Mouse (Mus musculus): ENCODE measurements around the gene Jmjd4. TPM values are rescaled to one million over a fixed set of nuclear protein-coding genes. Genes with fewer than 3 reads are reported as not detected.

Gene Jmjd4
- polyA plus RNA-seq, 1 experiment from 2014 or later, result 13.9 TPM

GRCm38 (mm10) chr11:59429959-59430358, 19.9 kb upstream of the Jmjd4 start:
- Histone ChIP-seq H3K4me1 (no peaks in the 10 kb centered on the region), H3K9ac (replicated peaks) (no peak overlapping the region), H3K9me3 (no peaks in the 10 kb centered on the region), H3K27ac (replicated peaks) (no peak overlapping the region), H3K27me3 (no peaks in the 10 kb centered on the region), H3K4me2 (replicated peaks) (no peak overlapping the region), H3K4me3 (no peak overlapping the region), H3K36me3 (peaks cover 59% of the 10 kb centered on the region)
- no peak for ATAC-seq (replicated peaks)
- 80% methylated on average over 1 of the region's 1 CpGs for WGBS

- Histone ChIP-seq H3K4me2 (replicated peaks) (no peak overlapping the region), H3K36me3 (peaks cover 56% of the 10 kb centered on the region), H3K4me1 (no peaks in the 10 kb centered on the region), H3K27ac (replicated peaks) (no peak overlapping the region), H3K9ac (replicated peaks) (no peak overlapping the region), H3K4me3 (no peak overlapping the region), H3K27me3 (no peaks in the 10 kb centered on the region), H3K9me3 (no peaks in the 10 kb centered on the region)
- ATAC-seq (replicated peaks), result no peak
- 76% methylated on average over 3 of the region's 3 CpGs for WGBS
Observed at GRCm38 (mm10) chr11:59432261-59432660, 17.6 kb upstream of the Jmjd4 start.

DNA sequence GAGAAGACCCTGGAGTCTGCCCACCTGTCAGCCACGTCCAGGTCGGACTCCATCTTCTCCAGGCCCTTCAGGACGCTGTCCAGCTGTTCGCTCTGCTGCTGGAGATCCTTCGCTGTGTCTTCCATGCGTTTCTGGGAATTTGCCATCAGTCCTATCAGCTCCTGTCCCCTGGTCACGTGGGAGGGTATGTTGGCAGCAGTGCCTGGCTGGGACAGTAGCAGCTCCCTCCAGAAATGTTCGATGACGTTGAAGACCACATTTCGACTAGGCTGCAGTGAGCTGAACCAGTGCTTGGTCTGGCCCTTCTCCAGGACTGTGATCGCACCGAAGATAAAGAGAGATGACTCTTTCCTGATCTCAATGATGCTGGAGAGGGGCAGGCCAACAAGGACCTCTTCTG, 11.9 kb upstream of the Jmjd4 start:
- Histone ChIP-seq H3K4me3 (no peak overlapping the region), H3K27ac (replicated peaks) (no peak overlapping the region), H3K4me2 (replicated peaks) (no peak overlapping the region), H3K36me3 (peaks cover 34% of the 10 kb centered on the region), H3K4me1 (no peaks in the 10 kb centered on the region), H3K9me3 (no peaks in the 10 kb centered on the region), H3K27me3 (no peaks in the 10 kb centered on the region), H3K9ac (replicated peaks) (no peak overlapping the region)
- WGBS, result 98% methylated on average over 12 of the region's 12 CpGs
- no peak for ATAC-seq (replicated peaks)

DNA sequence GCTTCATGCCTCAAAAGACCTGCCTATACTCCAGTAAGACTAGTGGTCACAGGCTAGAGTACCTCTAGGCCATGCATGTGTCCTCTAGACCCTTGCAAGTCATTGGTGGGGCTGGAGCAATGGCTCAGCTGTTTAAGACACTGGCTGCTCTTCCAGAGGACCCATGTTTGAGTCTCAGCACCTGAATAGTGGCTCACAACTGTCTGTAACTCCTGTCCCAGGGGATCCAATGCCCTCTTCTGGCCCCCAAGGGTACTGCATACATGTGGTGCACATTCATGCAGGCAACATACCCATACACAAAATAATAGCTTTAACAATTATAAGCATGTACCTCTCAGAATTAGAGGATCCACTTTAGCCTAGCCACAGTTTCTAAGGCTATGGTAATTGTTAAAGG, 6.7 kb upstream of the Jmjd4 start:
- Histone ChIP-seq H3K9me3 (no peaks in the 10 kb centered on the region), H3K4me1 (0 out of 2 replicates have a peak, but pooled peaks cover 3% of the 10 kb centered on the region), H3K36me3 (peaks cover 5% of the 10 kb centered on the region), H3K27ac (replicated peaks) (no peak overlapping the region), H3K4me3 (no peak overlapping the region), H3K4me2 (replicated peaks) (no peak overlapping the region), H3K9ac (replicated peaks) (no peak overlapping the region), H3K27me3 (no peaks in the 10 kb centered on the region)
- no peak for ATAC-seq (replicated peaks)

DNA sequence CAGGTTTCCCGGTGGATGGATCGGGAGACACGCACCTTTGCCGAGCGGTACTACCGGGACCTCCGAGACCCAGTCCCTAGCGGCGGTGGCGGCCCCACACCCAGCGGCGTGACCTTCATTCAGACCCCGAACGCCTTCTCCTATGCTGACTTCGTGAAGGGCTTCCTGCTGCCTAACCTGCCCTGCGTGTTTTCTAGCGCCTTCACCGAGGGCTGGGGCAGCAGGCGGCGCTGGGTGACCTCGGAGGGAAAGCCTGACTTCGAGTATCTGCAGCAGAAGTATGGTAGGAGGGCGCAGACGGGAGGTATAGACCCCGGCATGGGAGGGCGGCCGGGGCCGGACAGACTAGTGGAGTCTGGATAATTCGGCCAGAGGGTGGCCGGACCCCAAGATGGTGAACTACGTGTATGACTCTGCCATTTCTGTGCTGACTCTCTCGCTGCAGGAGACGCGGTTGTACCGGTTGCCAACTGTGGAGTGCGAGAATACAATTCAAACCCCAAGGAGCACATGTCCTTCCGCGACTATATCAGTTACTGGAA, 456 bp downstream of the Jmjd4 start:
- H3K27ac ChIP-seq (replicated peaks), result peak overlapping the region; percentile 86; the same call in 1 of the 2 replicates
- under 1% methylated on average over 38 of the region's 38 CpGs for WGBS
- no peaks in the 10 kb centered on the region for H3K27me3 ChIP-seq

GRCm38 (mm10) chr11:59451086-59451485, 1.2 kb downstream of the Jmjd4 start, which contains the start of gene Snap47:
Snap47 (minus strand) TSS chr11:59451186.
- Histone ChIP-seq H3K9me3 (no peaks in the 10 kb centered on the region), H3K36me3 (peaks cover 31% of the 10 kb centered on the region), H3K4me1 (peaks cover 30% of the 10 kb centered on the region), H3K4me2 (replicated peaks) (peak within 1 kb of the TSS; percentile 97), H3K27ac (replicated peaks) (peak within 1 kb of the TSS; percentile 86; the same call in 1 of the 2 replicates), H3K9ac (replicated peaks) (peak within 1 kb of the TSS; percentile 74), H3K27me3 (no peaks in the 10 kb centered on the region), H3K4me3 (peak within 1 kb of the TSS; percentile 87)
- 90% methylated on average over 4 of the region's 4 CpGs for WGBS
- no peak for ATAC-seq (replicated peaks)

More for the DNA sequence above, 456 bp downstream of the Jmjd4 start:
- Histone ChIP-seq H3K4me3 (peak overlapping the region; percentile 87), H3K9ac (replicated peaks) (peak overlapping the region; percentile 74), H3K36me3 (peaks cover 28% of the 10 kb centered on the region), H3K4me2 (replicated peaks) (peak overlapping the region; percentile 97), H3K4me1 (peaks cover 30% of the 10 kb centered on the region), H3K9me3 (no peaks in the 10 kb centered on the region)
- ATAC-seq (replicated peaks), result peak; percentile 78

- Histone ChIP-seq H3K36me3 (peaks cover 55% of the 10 kb centered on the region), H3K4me3 (no peak overlapping the region), H3K27me3 (no peaks in the 10 kb centered on the region), H3K9me3 (no peaks in the 10 kb centered on the region), H3K4me1 (0 out of 2 replicates have a peak, but pooled peaks cover 3% of the 10 kb centered on the region), H3K27ac (replicated peaks) (no peak overlapping the region), H3K4me2 (replicated peaks) (no peak overlapping the region), H3K9ac (replicated peaks) (no peak overlapping the region)
- WGBS, result 88% methylated on average over 2 of the region's 2 CpGs
- no peak for ATAC-seq (replicated peaks)
Observed at GRCm38 (mm10) chr11:59456346-59456745, 6.5 kb downstream of the Jmjd4 start.

DNA sequence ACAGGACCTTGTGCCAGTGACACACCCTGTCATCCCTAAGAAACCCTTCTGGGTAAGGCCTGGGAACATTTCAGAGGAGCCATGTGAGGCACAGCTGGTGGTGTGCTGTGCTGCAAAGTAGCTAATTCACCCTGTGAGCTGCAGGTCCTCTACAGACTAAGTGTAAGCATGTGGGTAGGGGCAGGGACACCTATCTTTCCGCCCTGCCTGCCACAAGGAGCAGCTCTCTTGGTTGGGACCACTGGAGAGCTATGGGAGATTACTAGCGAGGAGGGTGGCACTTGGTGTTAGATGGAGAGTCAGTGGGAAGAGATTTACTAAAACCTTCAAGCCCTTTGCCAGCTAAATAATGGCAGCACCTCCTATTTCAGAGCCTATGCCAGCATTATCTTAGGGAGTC, 7.0 kb downstream of the Jmjd4 start:
- Histone ChIP-seq H3K36me3 (peaks cover 59% of the 10 kb centered on the region), H3K9me3 (no peaks in the 10 kb centered on the region), H3K9ac (replicated peaks) (no peak overlapping the region), H3K4me3 (no peak overlapping the region), H3K27ac (replicated peaks) (no peak overlapping the region), H3K4me2 (replicated peaks) (no peak overlapping the region), H3K27me3 (no peaks in the 10 kb centered on the region), H3K4me1 (no peaks in the 10 kb centered on the region)
- no peak for ATAC-seq (replicated peaks)
- WGBS, result 95% methylated on average over 2 of the region's 2 CpGs

- Histone ChIP-seq H3K9ac (replicated peaks) (no peak overlapping the region), H3K4me2 (replicated peaks) (no peak overlapping the region), H3K4me1 (no peaks in the 10 kb centered on the region), H3K36me3 (peaks cover 68% of the 10 kb centered on the region), H3K27ac (replicated peaks) (no peak overlapping the region), H3K9me3 (peaks cover 15% of the 10 kb centered on the region), H3K27me3 (no peaks in the 10 kb centered on the region), H3K4me3 (no peak overlapping the region)
- no peak for ATAC-seq (replicated peaks)
- 60% methylated on average over 5 of the region's 5 CpGs for WGBS
Observed at GRCm38 (mm10) chr11:59458973-59459372, 9.1 kb downstream of the Jmjd4 start.

DNA sequence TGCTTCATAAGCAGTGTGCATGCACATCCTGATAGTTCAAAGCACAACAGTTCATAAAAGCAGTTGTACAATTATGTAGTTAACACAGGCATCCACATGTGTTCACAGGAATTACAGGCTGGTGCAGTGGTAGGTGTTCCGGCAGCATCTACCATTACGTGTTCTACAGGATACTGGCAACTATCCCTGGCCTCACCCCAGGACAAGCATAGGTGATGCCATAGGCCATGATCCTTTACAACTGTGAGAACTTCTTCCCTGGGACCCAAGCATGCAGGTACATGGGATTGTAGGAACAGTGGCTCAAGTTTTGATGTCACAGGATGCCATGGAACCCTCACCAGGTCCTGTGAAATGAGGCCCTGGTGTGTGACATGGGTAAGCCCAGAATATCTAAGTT, 10.6 kb downstream of the Jmjd4 start:
- Histone ChIP-seq H3K27me3 (no peaks in the 10 kb centered on the region), H3K36me3 (peaks cover 69% of the 10 kb centered on the region), H3K4me2 (replicated peaks) (no peak overlapping the region), H3K9ac (replicated peaks) (no peak overlapping the region), H3K9me3 (peaks cover 24% of the 10 kb centered on the region), H3K27ac (replicated peaks) (no peak overlapping the region), H3K4me1 (no peaks in the 10 kb centered on the region), H3K4me3 (no peak overlapping the region)
- ATAC-seq (replicated peaks), result no peak
- WGBS, result 96% methylated on average over 2 of the region's 2 CpGs

DNA sequence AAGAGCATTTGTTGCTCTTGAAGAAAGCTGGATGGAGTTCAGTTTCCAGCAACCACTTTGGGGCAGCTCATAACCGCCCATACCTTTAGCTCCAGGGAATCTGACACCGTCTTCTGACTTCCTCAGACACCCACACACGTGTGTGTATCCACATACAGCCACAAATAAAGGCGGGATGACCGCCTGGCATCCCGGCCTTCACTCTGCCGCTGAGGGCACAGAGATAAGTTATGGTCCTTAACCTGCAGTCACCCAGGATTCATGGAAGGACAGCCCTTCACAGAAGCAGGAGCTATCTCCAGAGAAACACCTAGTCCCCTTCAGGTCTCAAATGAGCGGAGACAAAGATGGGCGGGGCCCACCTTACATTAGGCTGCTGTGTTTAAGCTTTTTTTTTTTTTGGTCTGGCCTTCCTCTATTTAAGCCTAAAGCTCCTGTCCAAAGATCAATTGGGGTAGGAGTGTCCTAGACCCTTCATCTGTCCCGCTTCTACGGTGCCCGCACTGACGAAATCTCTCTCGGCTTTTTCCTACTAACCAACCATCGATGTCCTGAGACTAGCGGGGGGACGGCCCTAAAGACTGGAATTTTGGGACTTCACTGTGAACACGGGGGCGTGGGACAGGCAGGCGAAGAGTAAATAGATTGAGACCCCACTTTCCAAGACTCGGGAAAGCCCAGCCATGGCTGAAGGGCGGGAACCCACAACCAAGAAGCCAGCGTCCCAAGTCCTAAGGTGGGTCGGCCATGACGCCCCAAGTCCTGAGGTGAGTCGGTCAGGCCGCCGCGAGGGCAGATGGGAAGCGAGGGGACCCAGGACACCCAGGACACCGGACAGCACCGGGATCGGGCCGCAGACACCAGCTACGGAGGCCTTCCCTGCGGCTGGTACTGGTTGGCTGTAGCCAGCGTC, 21.8 kb downstream of the Jmjd4 start:
- H3K4me1 ChIP-seq, result peaks cover 18% of the 10 kb centered on the region

GRCm38 (mm10) chr11:59472326-59472677, 22.5 kb downstream of the Jmjd4 start, which contains the start of gene Zfp867:
Zfp867 (minus strand) TSS chr11:59472474.
- Histone ChIP-seq H3K27ac (replicated peaks) (peak within 1 kb of the TSS; percentile 73), H3K4me1 (peaks cover 18% of the 10 kb centered on the region), H3K27me3 (no peaks in the 10 kb centered on the region), H3K9ac (replicated peaks) (peak within 1 kb of the TSS; percentile 96), H3K4me3 (peak within 1 kb of the TSS; percentile 76), H3K4me2 (replicated peaks) (peak within 1 kb of the TSS; percentile 83), H3K9me3 (no peaks in the 10 kb centered on the region), H3K36me3 (no peaks in the 10 kb centered on the region)
- peak; percentile 96 for ATAC-seq (replicated peaks)
- WGBS, result under 1% methylated on average over 19 of the region's 19 CpGs

More for the DNA sequence above, 21.8 kb downstream of the Jmjd4 start:
- Histone ChIP-seq H3K27ac (replicated peaks) (peak overlapping the region; percentile 73), H3K4me2 (replicated peaks) (peak overlapping the region; percentile 83), H3K9me3 (no peaks in the 10 kb centered on the region), H3K36me3 (no peaks in the 10 kb centered on the region), H3K9ac (replicated peaks) (peak overlapping the region; percentile 96), H3K4me3 (peak overlapping the region; percentile 76), H3K27me3 (no peaks in the 10 kb centered on the region)
- ATAC-seq (replicated peaks), result peak; percentile 74
- 9% methylated on average over 37 of the region's 37 CpGs for WGBS
